Mouse (Mus musculus) testis, postnatal 14 days (tissue): ENCODE results near the gene Ankrd54.

Source experiments
- DNase-seq: peaks from one replicate; pipeline ENCODE4 v3.0.0; 2021; ENCODE audit warnings: low spot score

Ankrd54 gene

DNA sequence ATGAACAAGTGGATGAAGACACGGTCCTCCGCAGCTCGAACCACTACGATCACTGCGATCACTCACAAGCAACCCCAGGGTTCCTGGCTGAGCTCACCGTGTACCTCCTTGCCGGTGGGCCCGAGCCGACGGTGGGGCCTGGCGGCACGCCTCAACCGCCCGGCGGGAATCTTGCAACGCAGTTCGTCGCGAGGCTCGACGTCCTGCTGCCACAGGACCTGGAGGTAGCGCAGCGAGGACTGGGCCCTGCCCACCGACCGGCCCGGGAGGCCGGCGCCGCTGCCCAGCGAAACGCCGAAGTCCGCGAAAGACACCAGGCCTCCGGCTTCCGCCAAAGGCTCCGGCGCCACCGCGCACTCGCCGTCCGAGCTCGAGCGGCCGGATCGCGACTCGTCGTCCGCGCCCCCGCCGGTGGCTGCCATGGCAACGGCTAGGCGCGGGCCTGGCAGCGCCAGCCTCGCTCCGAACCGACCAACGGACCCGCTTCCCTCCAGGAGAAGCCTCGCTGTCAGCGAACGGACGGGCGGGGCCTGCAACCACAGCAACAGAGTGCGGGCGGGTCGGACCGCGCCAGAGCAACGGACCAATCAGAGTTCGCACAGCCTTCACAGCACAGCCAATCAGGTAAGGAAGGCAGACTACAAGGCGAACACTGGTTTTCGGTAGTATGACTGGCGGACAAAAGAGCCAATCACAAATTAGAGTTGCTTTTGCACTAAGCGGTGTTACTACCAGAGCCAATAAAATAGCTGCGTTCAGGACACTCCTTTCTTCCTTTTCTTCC lies at the start of gene Ankrd54:
Gene Ankrd54, minus strand, starts transcription at position 518 of the 784 bp plus-strand sequence.
- peak; percentile 100 for DNase-seq

DNA sequence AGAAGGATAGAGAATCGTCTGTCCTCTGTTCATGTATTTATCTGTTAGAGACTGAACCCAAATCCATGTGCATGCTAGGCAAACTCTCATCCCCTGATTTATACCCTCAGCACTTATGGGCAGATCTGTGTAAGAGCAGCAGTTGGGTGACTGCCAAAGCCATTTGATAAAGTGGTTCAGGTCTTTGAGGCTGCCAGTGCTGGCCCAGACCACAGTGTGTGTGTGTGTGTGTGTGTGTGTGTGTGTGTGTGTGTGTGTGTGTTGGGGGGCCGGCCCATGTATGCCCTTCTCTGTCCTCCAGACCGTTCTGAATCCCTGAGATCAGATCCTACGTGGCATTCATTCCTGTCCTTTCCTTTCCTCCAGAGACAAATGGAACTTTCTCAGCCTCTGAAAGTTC lies 49.1 kb upstream of the Ankrd54 start:
- DNase-seq: no peak

DNA sequence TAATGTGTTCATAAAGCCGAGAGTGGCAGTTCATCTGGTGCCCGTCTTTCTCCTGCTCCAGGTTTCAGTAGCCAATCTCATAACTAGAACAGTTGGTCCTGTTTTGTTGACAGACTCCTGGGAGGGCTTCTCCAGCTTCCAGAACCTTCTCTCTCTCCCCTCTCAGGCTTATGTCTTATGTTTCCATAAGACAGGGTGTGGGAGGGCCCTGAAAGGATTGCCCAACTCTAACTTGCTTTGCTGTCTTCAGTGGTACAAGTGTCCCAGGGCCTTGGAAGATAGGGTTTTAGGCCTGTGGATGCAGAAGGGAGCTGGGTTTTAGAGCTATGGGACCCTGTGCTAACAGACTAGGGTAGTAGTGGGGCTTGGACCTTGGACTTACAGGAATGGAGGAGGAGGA lies 47.8 kb upstream of the Ankrd54 start:
- no peak for DNase-seq

DNA sequence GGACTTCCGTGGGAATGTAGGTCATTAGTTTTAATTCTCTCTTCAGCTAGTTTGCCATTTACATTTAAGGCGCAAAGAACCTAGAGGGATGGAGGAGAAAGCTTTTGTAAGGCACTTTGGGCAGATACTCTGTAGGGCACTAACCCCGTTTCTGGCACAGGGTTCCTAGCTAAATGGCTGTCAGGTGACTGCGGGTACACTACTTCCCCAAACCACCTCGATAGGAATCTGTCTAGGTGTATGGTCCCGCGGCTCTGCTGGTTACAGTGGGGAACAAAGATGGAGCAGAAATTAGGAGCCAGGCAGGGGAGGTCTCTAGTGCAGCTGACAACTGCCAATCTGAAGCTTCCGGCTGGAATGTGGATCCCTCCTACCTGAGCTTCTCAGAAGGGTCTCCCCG lies 47.3 kb upstream of the Ankrd54 start:
- no peak for DNase-seq

DNA sequence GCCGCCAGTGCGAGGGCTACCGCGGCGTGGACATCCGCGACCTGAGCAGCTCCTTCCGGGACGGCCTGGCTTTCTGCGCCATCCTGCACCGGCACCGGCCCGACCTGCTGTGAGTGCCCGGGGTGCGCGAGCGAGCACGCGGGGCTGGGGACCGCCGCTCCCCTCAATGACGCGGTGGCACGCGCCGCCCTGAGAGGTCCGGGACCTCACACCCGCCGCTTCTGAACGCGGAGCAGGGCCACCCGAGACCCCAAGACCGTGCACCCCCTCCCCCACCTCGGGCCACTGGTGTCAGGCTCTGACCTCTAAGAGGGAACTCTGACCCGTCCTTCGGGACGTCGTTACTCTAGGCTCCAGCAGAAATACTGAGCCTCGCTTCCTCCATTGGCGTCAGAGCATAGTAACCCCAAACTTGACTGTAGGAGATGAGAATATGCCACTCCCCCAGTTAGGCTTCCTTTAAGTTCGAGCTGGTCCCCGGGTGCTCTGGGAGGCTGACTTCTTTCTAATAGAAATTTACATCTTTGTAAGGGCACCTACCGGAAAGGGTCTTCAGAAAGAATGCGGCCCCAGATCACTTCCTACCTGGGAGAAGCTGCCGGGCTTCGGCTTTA lies 46.7 kb upstream of the Ankrd54 start:
- DNase-seq: no peak

DNA sequence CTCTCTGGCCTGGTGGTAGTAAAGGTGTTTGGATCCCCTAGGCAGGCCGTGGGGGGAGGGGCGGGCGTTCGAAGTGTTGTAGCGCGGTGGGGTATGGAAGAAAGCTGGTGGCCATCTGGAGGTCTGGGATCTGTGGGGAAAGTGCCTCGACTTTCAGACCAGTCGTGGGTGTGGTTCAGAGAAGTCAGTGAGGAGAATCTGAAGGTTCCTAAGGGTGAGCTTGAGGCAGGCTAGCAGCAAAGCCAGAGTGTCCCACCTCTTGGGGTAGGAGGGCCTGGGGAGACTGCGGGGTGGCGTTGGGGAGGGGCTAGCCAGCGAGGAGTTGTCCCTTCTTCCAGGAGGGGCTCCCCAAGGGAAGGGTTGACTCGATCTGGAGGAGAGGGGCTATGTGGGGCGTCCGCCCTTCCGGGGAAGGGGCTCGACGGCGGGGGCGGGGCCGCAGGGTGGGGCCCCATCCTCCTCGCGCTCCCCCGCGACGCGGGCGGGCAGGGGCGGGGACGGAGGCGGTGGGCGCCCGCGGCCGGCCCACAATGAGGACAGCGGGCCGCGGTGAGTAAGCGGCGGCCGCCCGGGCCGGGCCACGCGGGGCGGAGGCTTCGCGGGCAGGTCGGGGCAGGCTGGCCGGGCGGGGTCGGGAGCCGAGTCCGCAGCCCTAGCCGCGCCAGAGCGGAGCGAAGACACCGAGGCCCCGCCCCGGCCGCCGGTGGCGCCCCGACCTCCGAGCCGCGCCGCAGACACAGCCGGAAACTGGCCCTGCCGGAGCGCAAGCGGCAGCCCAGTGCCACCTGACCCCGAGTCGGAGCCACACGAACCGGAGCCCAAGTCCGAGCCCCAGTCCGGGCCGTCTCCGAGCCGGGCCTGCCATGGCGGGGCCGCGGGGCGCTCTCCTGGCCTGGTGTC lies 46.0 kb upstream of the Ankrd54 start, which contains the start of gene Micall1:
Gene Micall1, plus strand, starts transcription at position 478 of the 900 bp plus-strand sequence.
- peak; percentile 80 for DNase-seq

DNA sequence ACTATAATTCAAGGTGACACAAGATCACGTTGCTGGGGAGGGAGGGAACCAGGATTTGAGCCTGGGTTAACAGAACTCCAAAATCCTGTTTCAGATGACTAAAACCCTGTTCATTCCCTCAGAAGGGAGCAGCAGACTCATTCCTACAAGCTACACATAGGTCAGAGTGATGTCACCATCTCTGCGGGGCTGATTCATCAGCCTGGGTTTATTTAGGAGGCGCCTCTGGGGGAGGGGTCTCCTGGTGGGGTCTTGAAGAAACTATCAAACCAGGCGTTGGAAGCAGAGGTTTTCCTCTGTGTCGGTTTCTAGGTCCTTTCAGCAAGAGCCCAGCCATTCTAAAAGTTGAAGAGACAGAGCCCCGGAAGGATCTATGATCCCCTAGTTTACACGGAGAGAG lies 45.3 kb upstream of the Ankrd54 start:
- DNase-seq: no peak

DNA sequence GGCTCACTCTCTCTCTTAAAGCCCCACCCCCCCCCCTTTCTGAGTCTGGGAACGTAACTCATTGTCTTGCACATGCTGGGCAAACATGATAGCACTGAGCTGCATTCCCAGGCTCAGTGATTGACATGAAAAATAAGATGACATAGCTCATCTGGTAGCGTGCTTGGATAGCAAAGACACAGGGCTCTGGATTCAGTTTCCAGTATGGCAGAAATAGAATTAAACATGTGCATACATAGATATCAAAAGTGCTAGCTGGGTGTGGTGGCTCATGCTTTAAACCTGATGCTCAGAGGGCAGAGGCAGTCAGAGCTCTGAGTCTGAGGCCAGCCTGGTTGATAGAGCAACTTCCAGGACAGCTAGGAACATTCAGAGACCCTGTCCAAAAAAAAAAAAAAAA lies 43.1 kb upstream of the Ankrd54 start:
- DNase-seq: no peak

DNA sequence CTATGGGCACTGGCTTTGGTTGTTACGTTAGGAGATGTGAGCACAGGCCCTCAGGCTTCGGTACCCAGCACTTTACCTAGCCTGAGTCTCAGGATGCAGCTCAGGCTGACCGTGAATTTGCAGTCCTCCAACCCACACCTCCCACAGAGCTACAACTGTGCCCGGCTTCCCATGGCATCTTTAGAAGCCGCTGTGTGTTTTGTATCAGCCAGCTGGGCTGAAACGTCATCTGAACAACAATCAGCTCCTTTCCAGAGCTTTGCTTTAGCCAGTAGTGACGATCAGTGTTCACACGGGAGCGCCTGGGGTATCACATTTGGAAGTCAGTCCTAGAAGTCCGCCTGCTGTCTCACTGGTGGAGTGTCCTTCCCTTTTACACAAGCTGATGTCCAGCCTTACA lies 40.6 kb upstream of the Ankrd54 start:
- DNase-seq: no peak

DNA sequence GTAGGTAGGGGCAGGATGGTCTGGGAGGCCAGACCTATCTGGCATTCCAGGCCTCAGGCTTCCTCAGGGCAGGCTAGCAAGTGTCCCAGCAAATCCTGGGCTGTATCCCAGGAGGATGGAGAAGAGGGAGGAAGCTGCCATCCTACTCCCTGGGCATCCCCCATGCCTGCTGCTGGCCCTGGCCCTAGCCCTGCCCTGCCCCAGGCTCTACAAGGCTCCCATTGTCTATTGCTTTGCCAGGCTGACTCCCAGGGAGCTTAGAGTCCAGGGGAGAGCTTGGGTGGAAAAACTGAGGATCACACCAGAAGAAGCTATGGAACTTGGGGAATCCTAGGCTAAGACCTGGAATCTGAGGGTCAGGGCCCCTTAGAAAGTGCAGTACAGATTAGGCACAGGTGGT lies 38.8 kb upstream of the Ankrd54 start:
- no peak for DNase-seq

DNA sequence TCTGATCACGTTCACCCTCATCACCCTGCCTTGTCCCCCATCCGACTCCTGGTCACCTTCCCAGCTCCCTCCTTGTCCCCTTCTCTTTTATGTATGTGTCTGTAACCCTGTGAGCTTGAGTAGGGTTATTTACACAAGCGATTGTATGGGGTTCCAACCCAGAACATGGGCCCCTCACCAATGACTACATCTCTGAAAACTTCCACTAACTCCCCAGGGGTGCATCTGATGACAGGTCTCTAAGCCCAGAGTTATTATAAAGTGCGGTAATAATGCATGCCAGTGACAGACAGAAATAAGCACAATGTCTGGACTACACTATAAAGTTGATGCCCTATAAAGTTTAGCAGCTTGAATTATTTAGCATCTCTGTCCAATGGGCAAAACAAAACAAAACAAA lies 37.7 kb upstream of the Ankrd54 start:
- no peak for DNase-seq

DNA sequence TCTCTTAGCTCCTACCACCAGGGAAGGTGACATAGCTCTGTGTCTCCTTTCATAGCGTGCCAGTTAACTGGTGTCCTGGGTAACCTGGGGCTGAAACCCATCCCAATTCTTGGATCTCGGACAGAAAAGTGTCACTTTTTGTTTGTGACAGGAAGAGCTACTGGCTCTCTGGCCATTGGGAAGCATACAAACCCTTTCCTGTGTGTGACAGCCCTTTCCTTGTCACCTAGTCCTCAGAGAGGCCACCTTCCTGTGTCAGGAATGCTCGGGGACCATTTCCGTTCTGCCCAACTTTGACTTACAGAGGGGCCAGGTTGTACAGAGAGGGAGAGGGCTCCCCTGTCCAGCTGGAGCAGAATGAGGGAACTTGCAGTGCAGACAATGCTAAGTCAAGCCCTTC lies 36.8 kb upstream of the Ankrd54 start:
- DNase-seq: no peak

DNA sequence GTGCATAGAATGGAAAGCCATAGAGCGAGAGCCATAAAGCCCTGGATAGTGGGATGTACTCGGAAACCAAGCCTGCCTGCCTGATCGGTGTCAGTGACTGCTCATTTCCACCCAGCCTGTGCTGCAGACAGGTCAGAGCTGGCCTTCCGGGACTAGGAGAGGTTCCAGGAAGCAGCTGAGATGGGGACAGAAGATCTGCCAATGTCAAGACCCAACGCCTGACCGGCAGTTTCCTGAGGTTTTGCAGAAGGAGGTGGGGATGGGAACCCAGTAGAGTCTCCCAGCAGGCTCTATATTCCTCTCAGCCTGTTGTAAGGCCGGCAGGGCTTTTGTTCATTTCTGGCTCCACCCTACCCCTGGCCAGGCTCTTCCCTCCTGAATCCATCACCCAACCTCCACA lies 36.2 kb upstream of the Ankrd54 start:
- DNase-seq: no peak

DNA sequence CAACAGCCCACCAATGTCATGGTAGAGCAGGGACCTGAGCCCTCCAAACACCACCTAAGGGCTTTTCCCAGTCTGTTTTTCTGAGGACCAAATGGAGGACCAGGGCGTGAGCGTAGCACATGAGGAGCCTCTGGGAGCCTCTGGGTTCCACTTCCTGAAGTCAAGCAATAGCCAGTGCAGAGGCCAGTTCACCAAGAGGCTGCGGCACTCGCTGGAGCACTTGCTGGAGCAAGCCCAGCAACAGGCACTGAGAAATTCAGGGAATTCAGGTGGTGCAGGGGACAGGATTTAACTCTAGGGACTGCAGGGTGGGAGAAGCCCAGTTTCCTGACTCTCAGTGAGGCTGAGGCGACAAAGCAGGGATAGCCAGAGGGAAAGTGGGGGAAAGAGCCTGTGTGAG lies 35.5 kb upstream of the Ankrd54 start:
- no peak for DNase-seq

DNA sequence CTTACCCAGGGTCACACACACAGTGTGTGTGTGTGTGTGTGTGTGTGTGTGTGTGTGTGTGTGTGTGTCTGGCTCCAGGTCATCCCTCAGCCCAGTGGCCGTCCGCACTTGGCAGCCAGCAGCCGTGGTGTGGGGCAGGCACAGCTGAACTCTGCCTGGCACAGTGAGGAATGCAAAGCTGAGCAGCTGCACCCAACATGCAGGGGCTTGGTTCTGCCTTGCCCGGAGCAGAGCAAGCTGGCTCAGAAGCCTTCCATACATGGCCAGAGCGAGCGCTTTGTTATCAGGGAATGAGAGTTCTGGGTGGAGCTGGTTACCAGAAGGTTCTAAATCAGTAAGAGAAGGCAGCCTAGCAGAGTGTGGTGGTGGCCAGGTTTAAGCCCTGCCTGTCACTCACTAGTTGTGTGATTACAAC lies 34.9 kb upstream of the Ankrd54 start:
- DNase-seq: peak; percentile 45

DNA sequence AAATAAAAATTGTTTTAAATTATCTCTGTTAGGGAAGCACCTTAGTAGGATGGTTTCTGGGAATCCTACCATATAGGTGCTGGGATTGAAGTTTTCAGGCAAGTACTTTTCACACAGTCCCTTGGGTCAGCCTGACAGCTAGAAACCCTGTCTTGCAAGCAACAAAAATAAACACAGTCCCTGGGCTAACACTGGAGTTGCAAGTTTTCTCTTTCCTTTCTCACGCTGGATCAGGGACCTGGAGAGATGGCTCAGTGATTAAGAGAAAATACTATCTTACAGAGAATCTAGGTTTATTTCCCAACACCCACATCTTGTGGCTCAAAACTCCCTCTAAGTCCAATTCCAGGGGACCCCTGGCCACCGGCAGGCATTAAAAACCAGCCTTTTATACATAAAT lies 34.4 kb upstream of the Ankrd54 start:
- DNase-seq: no peak

DNA sequence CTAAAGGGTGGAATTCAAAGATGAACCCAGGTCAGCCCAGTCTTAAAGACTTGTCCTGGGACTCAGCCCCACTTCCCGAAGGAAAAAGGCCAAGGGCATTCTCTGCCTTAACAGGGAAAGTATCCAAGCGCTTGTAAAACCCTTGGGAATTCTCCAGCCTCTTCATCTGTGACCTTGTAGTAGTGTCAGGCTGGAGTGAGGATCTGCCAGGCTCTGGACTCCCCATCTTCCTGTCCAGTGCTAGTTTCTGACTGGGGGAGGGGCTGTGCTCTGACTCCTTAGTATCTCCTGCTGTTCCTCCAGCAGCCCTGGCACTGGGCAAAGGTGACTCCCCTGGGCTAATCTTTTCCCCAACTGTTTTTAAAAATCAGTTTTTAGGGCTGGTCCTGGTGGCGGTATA lies 33.9 kb upstream of the Ankrd54 start:
- DNase-seq: peak; percentile 49

DNA sequence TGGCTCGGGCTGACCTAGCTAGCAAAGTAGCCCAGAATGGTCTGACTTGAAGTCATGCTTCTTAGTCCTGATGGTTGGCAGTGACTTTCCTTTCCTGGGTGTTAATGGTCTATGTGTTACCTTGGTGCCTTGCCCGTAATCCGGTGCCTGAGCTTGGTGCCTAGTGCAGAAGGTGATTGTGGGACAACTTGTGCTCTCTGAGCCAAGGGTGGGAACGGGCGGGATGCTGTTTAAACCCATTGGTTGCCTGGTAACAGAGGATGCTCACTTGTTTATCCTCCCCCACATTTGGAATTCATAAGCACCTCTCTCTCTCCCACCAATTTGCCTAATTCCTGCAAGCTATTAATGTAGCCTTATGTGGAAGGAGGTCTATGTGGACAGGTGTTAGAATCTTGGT lies 32.8 kb upstream of the Ankrd54 start:
- no peak for DNase-seq

DNA sequence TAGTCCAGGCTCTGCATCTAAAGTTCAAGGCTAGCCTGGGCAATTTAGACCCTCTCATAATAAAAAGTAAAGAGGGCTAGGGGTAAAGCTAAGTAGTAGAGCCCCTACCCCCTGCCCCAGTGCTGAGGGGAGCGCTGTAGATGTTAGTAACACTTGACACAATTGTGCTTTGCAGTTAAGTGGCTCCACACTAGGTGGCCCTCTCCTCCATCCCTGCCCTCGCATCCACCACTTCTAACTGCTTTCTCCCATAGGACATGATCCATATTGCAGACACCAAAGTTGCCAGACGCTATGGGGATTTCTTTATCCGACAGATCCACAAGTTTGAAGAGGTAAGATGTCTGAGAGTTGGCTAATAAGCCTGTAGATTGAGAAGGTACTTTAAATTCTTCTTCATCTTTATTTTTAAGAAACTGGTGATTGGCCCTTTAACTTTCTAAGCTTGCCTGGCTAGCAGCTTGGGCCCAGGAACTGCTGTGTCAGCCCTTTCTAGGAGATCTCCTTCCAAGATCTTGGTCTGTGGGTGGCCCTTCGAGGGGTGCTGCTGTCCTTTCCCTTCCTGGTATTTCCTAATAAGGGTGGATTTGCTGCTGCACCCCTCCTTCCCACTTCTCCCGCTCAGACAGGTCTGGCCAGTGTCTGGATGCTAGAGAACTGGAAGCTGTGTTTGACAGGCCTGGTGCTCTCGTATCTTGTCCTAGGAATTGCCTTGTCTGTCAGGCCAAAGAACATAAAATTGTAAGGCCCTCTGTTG lies 30.6 kb upstream of the Ankrd54 start:
- DNase-seq: peak; percentile 44

DNA sequence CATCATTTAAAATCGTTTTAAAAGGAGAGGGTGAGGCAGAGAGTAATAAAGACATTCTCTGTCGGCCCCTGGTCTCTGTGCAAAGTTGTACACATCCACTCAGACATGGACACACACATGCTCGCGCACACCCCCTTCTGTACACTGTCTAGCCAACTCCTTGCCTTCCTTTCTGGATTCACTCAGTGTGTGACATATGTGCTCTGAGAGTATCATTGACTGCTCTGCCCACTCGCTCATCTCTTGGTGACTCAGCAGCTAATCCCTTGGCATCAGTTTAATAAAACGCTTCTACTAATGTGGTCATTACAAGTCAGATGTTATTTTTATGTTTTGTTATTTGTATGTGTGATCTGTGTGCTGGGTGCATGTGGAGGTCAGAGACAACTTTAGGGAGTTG lies 29.6 kb upstream of the Ankrd54 start:
- no peak for DNase-seq

DNA sequence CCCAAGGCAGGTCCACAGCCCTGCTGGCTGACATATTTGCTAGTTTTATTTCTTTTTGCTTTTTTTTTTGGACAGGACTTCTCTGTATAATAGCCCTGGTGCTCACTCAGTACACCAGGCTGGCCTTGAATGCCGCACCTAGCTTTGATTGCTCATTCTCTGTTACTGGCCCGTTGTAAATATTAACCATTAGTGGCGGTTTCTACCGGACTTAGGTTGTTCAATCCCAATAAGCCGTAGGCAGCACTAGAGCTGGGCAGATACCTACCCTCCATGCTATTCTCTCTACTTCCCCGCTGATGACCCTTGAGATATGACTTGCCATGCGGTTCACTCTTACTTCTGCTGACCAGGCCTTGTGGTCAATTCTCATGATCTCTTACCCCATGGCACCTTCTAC lies 16.9 kb upstream of the Ankrd54 start:
- no peak for DNase-seq
